Mouse (Mus musculus) lung, embryonic 16.5 days (tissue): Measurements from ENCODE around the gene Pbx1. TPM values are rescaled to one million over a fixed set of nuclear protein-coding genes. Genes with fewer than 3 reads are reported as not detected.

Experiments
- ATAC-seq: fragments of 200-750 bp; cut with Nextera tagmentation; 2 replicates; pipeline ENCODE4 v1.8.0; 2017; ENCODE audit warnings: low read depth, mild to moderate bottlenecking, moderate library complexity
- H3K27ac ChIP-seq: fragments of 300-500 bp; sonication (generic); 2 replicates; pipeline ENCODE4 v1.5.1; 2014; ENCODE audit warnings: mild to moderate bottlenecking, control low read depth, low read length
- H3K27me3 ChIP-seq: fragments of 300-500 bp; sonication (generic); 2 replicates; pipeline ENCODE4 v1.6.1; 2014; ENCODE audit warnings: low read depth, low read length, mixed read lengths; ENCODE audit not compliant: control insufficient read depth, insufficient read depth
- H3K36me3 ChIP-seq: fragments of 300-500 bp; sonication (generic); 2 replicates; pipeline ENCODE4 v1.6.1; 2014; ENCODE audit warnings: low read length; ENCODE audit not compliant: control insufficient read depth, insufficient read depth
- H3K4me1 ChIP-seq: fragments of 300-500 bp; sonication (generic); replicated peaks from 2 replicates; pipeline ENCODE4 v1.6.1; 2014; ENCODE audit warnings: low read length, mixed read lengths; ENCODE audit not compliant: control insufficient read depth, insufficient read depth
- H3K4me2 ChIP-seq: fragments of 300-500 bp; sonication (generic); 2 replicates; pipeline ENCODE4 v1.6.1; 2014; ENCODE audit warnings: low read depth, low read length, control low read depth
- H3K4me3 ChIP-seq: fragments of 300-500 bp; sonication (generic); 2 replicates; pipeline ENCODE4 v1.5.1; 2014; ENCODE audit warnings: mild to moderate bottlenecking, low read length, control low read depth
- H3K9ac ChIP-seq: fragments of 300-500 bp; sonication (generic); 2 replicates; pipeline ENCODE4 v1.6.1; 2014; ENCODE audit warnings: low read length, control low read depth
- H3K9me3 ChIP-seq: fragments of 300-500 bp; sonication (generic); 2 replicates; pipeline ENCODE4 v1.6.1; 2016; ENCODE audit warnings: low read length; ENCODE audit not compliant: control insufficient read depth
- WGBS: fragments of 180-500 bp; shearing (Covaris S2); extraction: QIAGEN DNeasy Blood & Tissue Kit; methylation state at CpG from one replicate; pipeline ENCODE4 v1.1.7; 2014; 5-methylcytosine and 5-hydroxymethylcytosine counted together
- polyA plus RNA-seq: library from polyadenylated mRNA; unstranded; fragments of >200 nt; fragmentation: Nextera tagmentation; extraction: Ambion mirVana; gene quantifications from 2 replicates; pipeline ENCODE4 v1.2.1, GENCODE M21; 2015

Pbx1 gene
- polyA plus RNA-seq, 1 experiment from 2014 or later = 34.3 TPM

DNA sequence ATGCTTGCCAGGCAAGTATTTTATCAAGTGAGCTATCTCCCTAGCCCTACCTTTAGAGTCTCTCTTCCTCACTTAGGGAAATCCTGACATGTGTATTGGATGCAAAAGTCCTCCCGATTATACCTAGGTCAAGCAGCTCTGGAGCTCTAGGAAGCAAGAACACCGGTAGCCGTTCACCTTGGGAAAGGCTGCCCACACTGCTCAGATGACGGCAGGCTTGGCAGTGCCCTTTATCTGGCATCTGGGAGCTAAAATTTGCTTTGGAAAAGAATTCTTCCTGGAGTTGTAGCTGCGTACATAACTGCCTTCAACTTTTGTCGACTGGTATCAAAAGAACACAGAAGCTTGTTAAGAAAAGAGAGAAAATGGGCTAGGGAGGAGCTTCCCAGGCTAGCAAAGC lies 37.5 kb downstream of the Pbx1 start:
- peak overlapping the region; percentile 29; the same call in 1 of the 2 replicates for H3K27ac ChIP-seq
- H3K27me3 ChIP-seq = no peaks in the 10 kb centered on the region
- no peak overlapping the region for H3K9ac ChIP-seq
- H3K4me2 ChIP-seq = no peak overlapping the region
- ATAC-seq = no peak
- 63% methylated on average over 6 of the region's 6 CpGs for WGBS
- no peak overlapping the region for H3K4me3 ChIP-seq
- peaks cover 5% of the 10 kb centered on the region; the same call in 1 of the 2 replicates for H3K36me3 ChIP-seq
- H3K4me1 ChIP-seq = peaks cover 50% of the 10 kb centered on the region
- H3K9me3 ChIP-seq = no peaks in the 10 kb centered on the region

DNA sequence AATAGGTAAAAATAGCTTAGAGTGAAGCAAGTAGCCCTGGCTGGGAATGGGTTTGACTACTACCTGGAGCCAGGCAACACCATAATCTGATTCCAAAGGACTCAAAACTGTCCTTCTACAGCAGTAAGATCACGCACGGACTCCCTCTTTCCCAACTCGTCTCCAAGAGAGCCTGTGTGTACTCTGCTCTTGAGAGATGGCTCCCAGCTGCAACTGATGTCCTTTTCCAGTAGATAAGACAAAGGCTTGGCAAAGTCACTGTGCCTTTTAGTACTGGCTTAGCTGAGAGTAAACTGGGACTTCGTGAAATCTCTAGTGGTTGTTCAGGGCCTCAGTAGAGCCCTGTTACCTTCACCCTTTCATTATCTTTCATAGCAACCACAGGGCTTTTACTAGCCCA lies 38.6 kb downstream of the Pbx1 start:
- peak; percentile 49 for ATAC-seq
- Histone ChIP-seq H3K9ac (no peak overlapping the region), H3K4me2 (no peak overlapping the region), H3K9me3 (no peaks in the 10 kb centered on the region), H3K4me3 (no peak overlapping the region), H3K27ac (peak overlapping the region; percentile 62), H3K27me3 (no peaks in the 10 kb centered on the region), H3K4me1 (peaks cover 50% of the 10 kb centered on the region), H3K36me3 (peaks cover 3% of the 10 kb centered on the region; the same call in 1 of the 2 replicates)
- WGBS = 25% methylated on average over 4 of the region's 4 CpGs

DNA sequence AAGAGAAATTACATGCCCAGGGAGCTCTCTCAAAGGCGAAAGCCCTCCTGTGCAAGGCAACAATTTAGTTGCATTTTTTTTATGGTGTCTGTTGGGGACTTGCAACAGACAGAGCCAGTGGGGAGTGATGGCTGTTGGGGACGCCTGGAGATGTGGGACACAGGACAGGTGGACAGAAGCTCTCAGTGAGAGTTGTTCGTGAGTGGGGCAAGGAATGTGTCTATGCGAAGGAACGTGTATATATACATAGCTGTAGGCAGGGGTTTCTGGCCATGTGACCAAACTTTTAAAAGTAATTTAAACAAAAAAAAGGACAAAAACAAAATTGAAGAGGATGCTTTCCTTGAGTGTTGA lies 39.6 kb downstream of the Pbx1 start:
- Histone ChIP-seq H3K27me3 (no peaks in the 10 kb centered on the region), H3K27ac (peak overlapping the region; percentile 24), H3K4me2 (peak overlapping the region; percentile 49), H3K4me3 (no peak overlapping the region; the same call in 1 of the 2 replicates), H3K36me3 (peaks cover 3% of the 10 kb centered on the region; the same call in 1 of the 2 replicates), H3K9ac (no peak overlapping the region), H3K9me3 (no peaks in the 10 kb centered on the region), H3K4me1 (peaks cover 50% of the 10 kb centered on the region)
- 35% methylated on average over 5 of the region's 5 CpGs for WGBS
- 0 out of 2 replicates have a peak, but pooled peaks have one; percentile 33 for ATAC-seq

DNA sequence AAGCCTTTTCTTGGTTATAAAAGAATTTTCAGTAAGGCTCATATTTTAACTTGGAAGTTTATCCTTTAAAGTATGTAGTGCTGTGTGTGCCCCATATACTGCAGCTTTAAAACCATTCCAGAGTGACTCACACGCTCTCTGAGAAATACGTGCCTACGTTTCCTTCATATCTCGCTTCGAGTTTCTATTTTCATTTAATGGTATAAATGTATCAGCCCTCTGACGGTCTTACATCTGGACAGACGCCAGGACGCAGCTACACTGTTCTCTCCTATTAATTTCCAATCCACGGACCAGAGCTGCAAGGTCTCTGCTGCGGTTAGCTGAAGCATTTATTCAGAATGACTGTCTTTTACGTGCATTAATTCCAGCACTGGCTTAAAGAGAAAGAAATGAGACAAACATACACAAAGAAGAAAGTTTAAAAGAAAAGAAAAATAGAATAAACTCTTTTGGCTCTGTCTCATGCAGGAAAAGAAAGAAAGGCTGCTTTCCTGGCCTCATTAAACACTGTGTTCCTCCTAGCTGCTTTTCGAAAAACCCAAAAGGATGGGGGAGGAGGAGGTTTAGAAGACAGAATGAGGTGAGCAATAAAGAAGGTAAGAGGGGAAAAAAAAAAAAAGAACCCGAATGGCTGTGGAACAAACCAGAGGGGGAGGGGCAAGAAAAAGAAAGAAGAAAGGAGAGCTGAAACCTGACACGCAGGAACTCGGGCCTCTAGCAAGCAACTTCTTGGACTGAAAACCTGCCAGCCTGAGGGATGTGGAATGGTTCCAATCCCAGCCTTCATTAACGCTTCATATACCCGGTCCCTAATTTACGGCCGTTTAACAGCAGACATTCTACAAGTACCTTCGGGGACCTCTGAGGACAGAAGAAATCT lies 40.2 kb downstream of the Pbx1 start:
- peak; percentile 65 for ATAC-seq
- Histone ChIP-seq H3K36me3 (peaks cover 3% of the 10 kb centered on the region; the same call in 1 of the 2 replicates), H3K4me3 (no peak overlapping the region; the same call in 1 of the 2 replicates), H3K9ac (0 out of 2 replicates have a peak overlapping the region, but pooled peaks have one; percentile 14), H3K9me3 (no peaks in the 10 kb centered on the region), H3K27ac (peak overlapping the region; percentile 24), H3K4me1 (peaks cover 53% of the 10 kb centered on the region), H3K4me2 (peak overlapping the region; percentile 49), H3K27me3 (no peaks in the 10 kb centered on the region)
- 10% methylated on average over 20 of the region's 20 CpGs for WGBS

DNA sequence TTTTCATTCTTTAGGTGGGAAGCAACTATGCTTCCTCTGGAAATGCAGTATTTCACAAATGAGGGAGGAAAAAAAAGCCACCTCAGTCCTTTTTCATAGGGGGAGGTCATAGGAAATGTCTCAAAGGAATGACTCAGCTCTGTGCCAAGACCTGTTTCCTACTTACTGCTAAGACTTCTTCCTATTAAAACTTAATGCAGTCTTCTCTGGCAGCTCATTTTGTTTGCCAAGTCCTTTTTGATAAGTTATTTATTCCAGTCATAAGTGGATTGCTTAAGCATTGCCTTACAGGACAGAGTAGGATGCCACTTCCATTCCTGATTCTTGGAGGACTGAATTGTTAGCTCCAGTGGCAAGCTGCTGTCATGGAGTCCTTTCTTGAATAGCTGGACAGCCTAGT lies 41.3 kb downstream of the Pbx1 start:
- H3K27me3 ChIP-seq = no peaks in the 10 kb centered on the region
- ATAC-seq = no peak
- no peaks in the 10 kb centered on the region for H3K9me3 ChIP-seq
- peaks cover 3% of the 10 kb centered on the region; the same call in 1 of the 2 replicates for H3K36me3 ChIP-seq
- no peak overlapping the region for H3K4me2 ChIP-seq
- peak overlapping the region; percentile 52 for H3K27ac ChIP-seq
- H3K4me3 ChIP-seq = no peak overlapping the region
- peaks cover 62% of the 10 kb centered on the region for H3K4me1 ChIP-seq
- no peak overlapping the region for H3K9ac ChIP-seq

DNA sequence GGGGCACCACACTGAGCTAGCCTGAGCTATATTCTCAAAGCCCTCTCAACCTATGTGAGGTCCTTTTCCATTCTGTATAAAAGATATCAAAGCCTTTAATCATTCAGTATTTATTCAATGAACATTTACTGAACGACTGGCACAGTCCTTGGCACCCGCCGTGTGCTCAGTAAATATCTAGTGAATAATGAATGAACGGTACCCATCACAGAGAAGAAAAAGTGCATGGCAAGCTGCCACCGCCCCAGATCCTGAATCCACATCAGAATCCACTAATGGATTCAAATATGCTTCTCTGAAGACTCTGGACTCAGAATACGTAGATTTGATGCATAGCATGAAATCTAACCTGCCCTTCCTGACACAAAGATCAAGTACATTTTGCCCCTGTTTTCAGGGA lies 45.9 kb downstream of the Pbx1 start:
- WGBS = 57% methylated on average over 6 of the region's 6 CpGs
- no peak overlapping the region for H3K9ac ChIP-seq
- peaks cover 72% of the 10 kb centered on the region for H3K4me1 ChIP-seq
- peaks cover 3% of the 10 kb centered on the region; the same call in 1 of the 2 replicates for H3K36me3 ChIP-seq
- no peak for ATAC-seq
- no peaks in the 10 kb centered on the region for H3K27me3 ChIP-seq
- no peak overlapping the region for H3K4me3 ChIP-seq
- no peaks in the 10 kb centered on the region for H3K9me3 ChIP-seq
- no peak overlapping the region for H3K4me2 ChIP-seq
- peak overlapping the region; percentile 38; the same call in 1 of the 2 replicates for H3K27ac ChIP-seq

DNA sequence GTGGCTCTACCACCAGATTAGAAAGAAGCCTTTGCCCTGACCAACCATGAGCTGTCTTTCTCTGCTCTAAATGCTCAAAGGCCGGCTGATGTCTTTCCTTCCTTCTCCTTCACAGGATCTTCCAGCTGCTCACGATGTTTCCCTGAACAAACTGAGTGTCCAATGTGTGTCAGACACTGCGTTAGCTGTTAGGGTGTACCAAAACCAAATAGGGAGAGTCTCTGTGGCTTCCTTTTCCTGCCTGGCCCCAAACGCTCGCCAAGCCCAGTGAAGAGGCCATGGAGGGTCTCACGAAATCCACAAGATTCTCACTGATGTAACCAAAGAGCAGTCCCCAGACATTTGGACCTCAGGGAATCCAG lies 47.5 kb downstream of the Pbx1 start:
- Histone ChIP-seq H3K27me3 (no peaks in the 10 kb centered on the region), H3K36me3 (peaks cover under 1% of the 10 kb centered on the region; the same call in 1 of the 2 replicates), H3K4me3 (no peak overlapping the region), H3K27ac (peak overlapping the region; percentile 60), H3K9me3 (no peaks in the 10 kb centered on the region), H3K4me2 (peak overlapping the region; percentile 14; the same call in 1 of the 2 replicates), H3K4me1 (peaks cover 70% of the 10 kb centered on the region), H3K9ac (no peak overlapping the region)
- WGBS = 12% methylated on average over 6 of the region's 6 CpGs
- ATAC-seq = no peak

DNA sequence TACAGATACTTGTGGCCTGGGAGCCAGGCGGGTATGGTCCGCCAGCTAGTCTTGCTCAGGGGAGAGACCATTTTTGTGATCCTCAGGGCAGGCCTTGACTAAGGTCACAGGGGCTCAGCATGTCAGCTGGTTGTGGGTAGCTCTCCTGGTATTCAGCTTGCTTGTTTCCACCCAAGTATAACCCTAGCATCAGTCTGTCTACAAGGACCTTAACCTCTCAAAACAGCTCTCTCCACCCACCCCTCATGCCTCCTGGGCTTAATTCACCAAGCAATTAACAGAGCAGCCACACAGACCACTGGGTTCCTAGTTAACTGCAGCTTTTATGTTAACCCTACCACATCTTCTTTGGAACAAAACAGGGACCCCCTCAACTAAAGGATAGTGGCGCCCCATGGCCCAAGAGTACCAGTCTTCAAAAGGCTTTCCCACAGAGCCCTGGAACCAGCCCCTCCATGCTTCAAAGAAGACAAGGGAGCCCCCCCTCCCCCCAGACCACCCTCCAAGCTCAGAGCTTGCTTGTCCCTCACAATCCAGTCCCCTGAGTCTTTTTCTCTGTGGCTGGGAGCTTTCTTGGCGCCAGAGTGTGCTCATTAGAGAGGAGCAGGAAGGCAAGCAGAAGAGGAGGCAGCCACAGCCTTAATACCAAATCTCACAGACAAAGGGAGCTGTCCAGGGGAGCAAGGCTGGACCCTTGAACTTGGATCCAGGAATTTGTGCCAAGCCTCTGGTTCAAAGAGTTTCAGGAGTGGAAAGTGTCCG lies 48.1 kb downstream of the Pbx1 start:
- Histone ChIP-seq H3K27ac (peak overlapping the region; percentile 60), H3K9ac (peak overlapping the region; percentile 11; the same call in 1 of the 2 replicates), H3K4me3 (no peak overlapping the region), H3K27me3 (no peaks in the 10 kb centered on the region), H3K4me1 (peaks cover 70% of the 10 kb centered on the region), H3K9me3 (no peaks in the 10 kb centered on the region), H3K4me2 (no peak overlapping the region), H3K36me3 (no peaks in the 10 kb centered on the region)
- 49% methylated on average over 5 of the region's 5 CpGs for WGBS
- ATAC-seq = no peak

DNA sequence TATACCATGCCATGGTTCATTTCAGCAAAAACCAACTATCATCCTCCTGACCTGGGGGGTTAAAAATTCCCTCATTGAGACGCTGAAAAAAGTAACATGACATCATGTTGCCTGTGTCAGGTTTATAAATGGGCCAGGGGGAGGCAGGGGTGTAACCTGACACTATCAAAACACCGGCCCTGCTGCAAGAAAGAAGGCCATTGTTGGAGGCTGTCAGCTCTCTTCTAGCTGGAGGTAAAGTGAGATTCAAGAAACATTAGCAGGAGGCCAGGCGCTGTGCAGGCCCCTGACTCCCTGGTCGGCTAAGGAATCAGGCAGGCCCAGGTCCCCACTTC lies 49.3 kb downstream of the Pbx1 start:
- H3K4me2 ChIP-seq = no peak overlapping the region

More for the DNA sequence above, 49.3 kb downstream of the Pbx1 start:
- Histone ChIP-seq H3K4me3 (no peak overlapping the region), H3K27me3 (no peaks in the 10 kb centered on the region), H3K36me3 (no peaks in the 10 kb centered on the region; the same call in 1 of the 2 replicates), H3K27ac (peak overlapping the region; percentile 60), H3K4me1 (peaks cover 70% of the 10 kb centered on the region), H3K9me3 (no peaks in the 10 kb centered on the region), H3K9ac (no peak overlapping the region)
- peak; percentile 34; the same call in 1 of the 2 replicates for ATAC-seq
- 14% methylated on average over 4 of the region's 4 CpGs for WGBS
